ENCODE assay signal across 10 mouse cellular contexts in genomic region chr13:98002121-98002520, GRCm38 (mm10).
DNase-seq lines count a peak whose midpoint lies in the region; ATAC-seq lines count a peak whose summit lies in the region.
"Had no signal": no experiment of that assay in that cellular context is flagged by ENCODE, and none has a peak within 500 bp of the region (broad histone marks: within the 10 kb centered on the region; RNA-seq: fewer than 3 reads in every experiment).

No protein-coding gene starts in this region.

- no peaks in the 10 kb centered on the region for H3K36me3 ChIP-seq in lung, embryonic 16.5 days (ENCODE audit: control insufficient read depth, insufficient read depth, low read length)
- H3K36me3 ChIP-seq: forebrain, embryonic 12.5 days; neural tube, embryonic 13.5 days had no signal

- H3K27me3 ChIP-seq in lung, embryonic 16.5 days (ENCODE audit: control insufficient read depth, insufficient read depth, low read depth, low read length): no peaks in the 10 kb centered on the region
- H3K27me3 ChIP-seq: forebrain, embryonic 12.5 days; neural tube, embryonic 13.5 days had no signal

- 13% methylated on average over 2 of the region's 2 CpGs for WGBS in lung, embryonic 16.5 days

- peaks cover 17% of the 10 kb centered on the region for H3K4me1 ChIP-seq in lung, embryonic 16.5 days (replicated peaks; ENCODE audit: control insufficient read depth, insufficient read depth, low read length)

- intact Hi-C loops in heart, postnatal 10 days (cut with DNase I): no loop called here

- no peak overlapping the region for H3K9ac ChIP-seq in lung, embryonic 16.5 days (ENCODE audit: low read length)
- H3K9ac ChIP-seq: forebrain, embryonic 12.5 days; neural tube, embryonic 13.5 days had no signal

- DNase-seq in 416B (ENCODE audit: low read depth): peak; percentile 65
- DNase-seq in heart, postnatal 10 days: peak; percentile 46 to 51
- no peak for DNase-seq in cerebellum, adult 18-20 months
- DNase-seq in right cerebral cortex, postnatal 4 days: no peak
- no peak for DNase-seq in frontal cortex, postnatal 10 days (ENCODE audit: low spot score in 2 of 2)
- no peak for DNase-seq in cerebellum, adult 9-11 months

- ATAC-seq in common myeloid progenitor, adult 5-6 weeks (replicated peaks; ENCODE audit: low read depth, poor library complexity, severe bottlenecking): peak; percentile 81
- peak; percentile 89 for ATAC-seq in lung, embryonic 16.5 days (ENCODE audit: low read depth)

- no peak overlapping the region for H3K4me2 ChIP-seq in lung, embryonic 16.5 days (ENCODE audit: low read depth, low read length)
- H3K4me2 ChIP-seq: forebrain, embryonic 12.5 days; neural tube, embryonic 13.5 days had no signal

- no peaks in the 10 kb centered on the region for H3K9me3 ChIP-seq in lung, embryonic 16.5 days (ENCODE audit: control insufficient read depth, low read length)
- H3K9me3 ChIP-seq: forebrain, embryonic 12.5 days; neural tube, embryonic 13.5 days had no signal

- H3K27ac ChIP-seq in lung, embryonic 16.5 days (ENCODE audit: low read length): peak overlapping the region; percentile 29; the same call in 1 of the 2 replicates
- H3K27ac ChIP-seq: forebrain, embryonic 12.5 days; neural tube, embryonic 13.5 days had no signal

- no peak overlapping the region for H3K4me3 ChIP-seq in lung, embryonic 16.5 days (ENCODE audit: low read length)
- H3K4me3 ChIP-seq: forebrain, embryonic 12.5 days; neural tube, embryonic 13.5 days had no signal

Comparison
In these comparisons a context has a peak if more than half of its experiments do, and no peak if none do; other contexts are left out.
1. DNase-seq: peak in 416B (single experiment) and heart, postnatal 10 days (2 of 2); none in cerebellum, adult 18-20 months (0 of 2), right cerebral cortex, postnatal 4 days (single experiment), frontal cortex, postnatal 10 days (0 of 2) and cerebellum, adult 9-11 months (single experiment).